Mouse (Mus musculus): ENCODE results near the gene Pde4dip.

Pde4dip gene

DNA sequence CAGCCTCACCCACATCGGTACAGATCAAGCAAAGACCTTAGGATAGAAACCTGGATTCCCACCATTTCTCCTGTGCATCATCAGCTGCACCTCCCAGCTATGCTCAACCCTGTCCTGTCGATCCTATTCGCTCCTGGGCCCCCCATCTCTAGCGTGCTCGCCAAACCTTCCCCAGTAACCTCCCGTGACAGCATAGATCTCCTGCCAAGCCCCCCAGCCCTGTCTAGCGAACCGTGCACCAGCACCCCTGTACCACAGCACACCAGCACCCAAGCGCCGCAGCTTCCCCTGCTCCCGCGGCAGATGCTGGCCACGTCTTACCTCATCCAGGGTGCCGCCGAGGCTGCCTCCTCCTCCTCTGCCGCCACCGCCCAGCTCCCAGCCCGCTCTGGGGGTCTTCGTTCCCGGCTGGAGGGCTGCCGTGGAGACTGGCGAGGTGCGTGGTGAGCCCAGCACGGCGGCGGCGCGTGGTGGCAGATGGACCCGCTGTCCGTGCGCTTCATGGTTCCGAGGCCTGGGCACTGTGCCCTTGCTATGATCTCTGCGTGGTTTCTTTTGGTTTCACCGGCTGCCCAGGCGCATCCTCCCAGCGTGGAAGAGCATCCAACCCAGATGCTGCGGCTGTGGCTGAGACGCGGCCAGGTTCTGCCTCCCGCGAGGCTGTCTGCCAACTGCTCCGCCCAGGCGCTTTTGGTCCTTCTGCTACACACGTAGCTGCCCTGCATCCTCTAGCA, at the start of gene Pde4dip:
TSS of gene Pde4dip (minus strand) at position 540 of the 734 bp plus-strand sequence.
- no peak for DNase-seq (ENCODE audit: extremely low read depth, low read depth, low spot score)

DNA sequence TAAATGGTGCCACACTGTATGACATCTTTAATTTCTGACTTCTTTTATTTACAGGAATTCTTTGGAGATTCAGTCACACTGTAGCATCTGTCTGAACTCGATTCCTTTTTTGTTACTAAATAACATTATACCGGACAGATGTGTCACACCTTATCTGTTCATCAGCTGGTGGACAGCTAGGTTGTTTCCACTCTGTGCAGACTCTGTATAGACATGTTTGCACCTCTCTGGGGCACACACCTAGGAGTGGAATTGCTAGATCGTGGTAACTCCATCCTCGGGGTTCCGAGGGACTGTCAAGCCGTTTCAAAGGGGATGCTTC, 49.4 kb upstream of the Pde4dip start:
- DNase-seq (ENCODE audit: extremely low read depth, low read depth, low spot score) = no peak

DNA sequence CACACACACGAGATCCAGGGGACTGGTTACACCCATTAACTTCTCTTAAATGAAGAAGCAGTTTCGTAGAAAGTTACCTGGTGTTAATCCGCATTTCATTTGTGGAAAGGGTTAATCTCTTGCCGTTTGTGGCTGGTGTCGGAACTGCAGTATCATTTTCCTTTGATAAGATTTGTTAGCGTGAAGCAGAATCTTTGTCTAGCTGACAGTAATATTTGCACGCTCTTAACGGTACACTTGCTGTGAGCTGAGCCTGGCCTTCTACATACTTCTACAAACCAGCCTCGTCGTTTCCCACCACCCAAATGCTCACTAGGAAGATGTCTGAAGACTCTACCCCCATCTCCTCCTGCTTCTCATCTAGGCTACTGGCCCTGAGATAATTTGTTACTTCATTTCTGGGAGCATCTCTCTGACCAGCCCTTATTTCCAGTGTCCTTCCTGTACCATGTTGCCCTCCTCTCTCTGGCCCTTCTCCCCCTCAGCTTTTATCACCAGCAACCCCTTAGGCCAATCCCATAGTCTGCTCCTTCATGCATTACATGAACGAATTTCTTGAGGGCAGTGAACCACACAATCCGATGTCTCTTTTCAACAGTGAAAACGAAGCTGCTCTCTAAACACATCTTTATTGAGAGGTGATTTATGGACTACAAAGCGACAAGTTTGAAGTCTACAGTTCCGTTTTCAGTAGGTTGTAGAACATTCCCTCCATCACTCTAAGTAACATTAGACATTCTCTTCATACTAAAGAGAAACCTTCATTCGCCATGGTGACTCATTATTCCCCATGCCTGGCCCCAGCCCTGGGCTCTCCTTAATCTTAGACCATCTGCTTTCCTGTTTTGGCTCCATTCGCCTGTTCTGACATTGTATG, 48.8 kb upstream of the Pde4dip start:
- DNase-seq (ENCODE audit: extremely low read depth, low read depth, low spot score) = no peak

DNA sequence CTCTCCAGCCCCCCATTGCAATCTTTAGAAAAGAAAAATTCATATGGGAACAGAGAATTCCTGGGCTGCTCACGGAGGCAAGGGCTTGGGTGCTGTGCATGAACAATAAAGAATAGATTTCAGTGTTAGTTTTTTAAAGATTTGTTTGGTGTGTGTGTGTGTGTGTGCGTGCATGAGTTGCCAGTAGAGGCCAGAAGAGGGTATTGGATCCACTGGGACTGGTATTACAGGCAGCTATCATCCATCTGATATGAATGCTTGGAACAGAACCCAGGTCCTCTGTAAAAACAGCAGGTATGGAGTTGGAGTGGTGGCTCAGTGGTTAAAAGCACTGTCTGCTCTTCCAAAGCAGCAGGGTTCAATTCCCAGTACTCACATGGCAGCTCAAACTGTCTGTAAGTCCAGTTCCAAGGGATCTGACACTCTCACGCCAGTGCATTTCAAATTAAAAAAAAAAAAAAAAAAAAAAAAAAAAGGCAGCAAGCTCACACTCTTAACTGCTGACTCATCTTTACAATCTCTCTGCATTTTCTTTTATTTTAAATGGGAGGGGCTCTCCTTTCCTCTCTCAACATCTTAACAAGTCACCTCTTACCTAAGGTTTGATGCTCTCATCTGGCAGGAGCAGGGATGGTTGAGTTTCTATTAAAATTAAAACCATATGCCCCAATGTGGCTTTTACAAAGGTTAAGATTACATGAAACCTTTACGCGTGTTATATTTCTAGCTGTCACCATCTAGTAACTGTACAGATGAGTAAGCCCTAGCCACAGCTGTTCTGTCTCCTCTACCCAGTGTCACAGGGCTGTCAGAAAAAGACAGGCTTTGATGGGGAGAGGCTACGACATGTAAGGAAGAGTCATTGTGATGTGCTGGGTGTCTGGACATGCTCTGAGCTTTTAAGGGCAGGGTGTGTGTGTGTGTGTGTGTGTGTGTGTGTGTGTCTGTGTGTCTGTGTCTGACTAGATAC, 46.1 kb upstream of the Pde4dip start:
- no peak for DNase-seq (ENCODE audit: extremely low read depth, low read depth, low spot score)

DNA sequence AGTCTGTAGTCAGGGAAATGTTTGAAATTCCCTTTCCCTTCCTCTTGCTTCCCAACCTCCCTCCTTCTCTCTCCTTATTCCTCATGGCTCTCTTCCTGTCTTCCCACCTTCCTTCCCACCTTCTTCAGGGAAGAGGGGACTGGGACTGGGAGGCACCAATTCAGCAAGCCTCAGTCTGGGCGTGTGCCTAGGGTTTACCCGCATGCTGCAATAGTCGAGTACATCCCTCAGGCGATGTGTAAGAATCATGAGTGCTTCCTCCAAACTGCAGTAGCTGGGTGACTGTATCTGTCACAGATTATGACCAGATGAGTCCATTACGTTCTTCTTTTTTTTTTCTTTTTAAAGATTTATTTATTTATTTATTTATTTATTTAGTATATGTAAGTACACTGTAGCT, 45.3 kb upstream of the Pde4dip start:
- no peak for DNase-seq (ENCODE audit: extremely low read depth, low read depth, low spot score)

DNA sequence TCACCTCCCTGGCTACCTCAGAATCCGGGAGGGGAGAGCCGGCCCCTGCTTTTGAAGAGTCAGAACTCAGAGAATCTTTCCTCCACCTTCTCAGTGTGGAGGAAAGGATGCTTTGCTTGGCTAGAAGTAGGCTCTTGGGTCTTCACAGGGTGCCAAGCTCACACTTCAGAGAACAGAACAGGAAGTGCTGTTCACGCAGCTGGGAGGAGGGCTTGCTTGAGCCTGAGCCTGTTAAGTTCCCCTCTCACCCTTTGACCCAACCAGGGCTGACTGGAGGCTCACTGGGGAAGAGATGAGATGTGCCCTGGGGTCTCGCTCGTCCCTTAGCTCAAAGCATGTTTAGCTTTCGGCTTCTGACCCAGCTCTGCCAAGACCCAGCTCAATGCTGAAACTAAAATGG, 44.7 kb upstream of the Pde4dip start:
- no peak for DNase-seq (ENCODE audit: extremely low read depth, low read depth, low spot score)

DNA sequence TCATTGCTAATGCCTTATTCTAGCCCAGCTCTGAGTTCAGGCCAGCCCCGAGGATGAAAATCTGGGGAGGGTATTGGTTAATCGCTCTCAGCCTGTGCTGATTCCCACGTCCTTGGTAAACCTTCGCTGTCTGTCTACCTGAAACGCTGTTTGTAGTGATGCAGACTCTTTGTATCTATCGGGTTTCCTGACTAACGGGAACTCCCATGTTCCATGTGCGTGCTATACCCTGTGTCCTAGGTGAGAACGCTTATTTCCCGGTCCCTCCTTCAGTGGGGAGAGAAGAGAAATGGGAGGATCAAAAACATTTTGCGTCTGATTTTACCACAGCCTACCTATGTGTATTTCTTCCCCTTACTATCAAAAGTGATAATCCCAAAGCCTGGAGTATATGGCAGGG, 44.3 kb upstream of the Pde4dip start:
- DNase-seq (ENCODE audit: extremely low read depth, low read depth, low spot score) = no peak

DNA sequence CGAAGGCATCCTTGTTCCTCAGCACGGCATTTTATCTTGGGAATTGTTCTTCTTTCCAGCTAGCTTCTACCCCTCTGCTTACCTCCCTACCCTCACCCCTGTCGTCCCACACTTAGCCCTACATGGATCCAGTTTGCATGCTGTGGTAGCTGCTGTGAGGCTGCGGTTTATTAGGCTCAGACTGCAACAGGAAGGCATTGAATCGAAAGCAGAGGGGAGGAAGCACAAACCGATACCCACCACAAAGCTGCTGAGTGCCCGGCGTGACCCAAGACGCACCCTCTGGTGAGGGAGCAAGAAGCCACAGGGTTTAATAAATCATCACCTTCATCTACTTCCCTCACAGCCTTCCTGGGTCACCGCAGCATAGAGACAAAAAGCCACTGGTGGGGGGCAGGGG, 43.6 kb upstream of the Pde4dip start:
- DNase-seq (ENCODE audit: extremely low read depth, low read depth, low spot score) = no peak

DNA sequence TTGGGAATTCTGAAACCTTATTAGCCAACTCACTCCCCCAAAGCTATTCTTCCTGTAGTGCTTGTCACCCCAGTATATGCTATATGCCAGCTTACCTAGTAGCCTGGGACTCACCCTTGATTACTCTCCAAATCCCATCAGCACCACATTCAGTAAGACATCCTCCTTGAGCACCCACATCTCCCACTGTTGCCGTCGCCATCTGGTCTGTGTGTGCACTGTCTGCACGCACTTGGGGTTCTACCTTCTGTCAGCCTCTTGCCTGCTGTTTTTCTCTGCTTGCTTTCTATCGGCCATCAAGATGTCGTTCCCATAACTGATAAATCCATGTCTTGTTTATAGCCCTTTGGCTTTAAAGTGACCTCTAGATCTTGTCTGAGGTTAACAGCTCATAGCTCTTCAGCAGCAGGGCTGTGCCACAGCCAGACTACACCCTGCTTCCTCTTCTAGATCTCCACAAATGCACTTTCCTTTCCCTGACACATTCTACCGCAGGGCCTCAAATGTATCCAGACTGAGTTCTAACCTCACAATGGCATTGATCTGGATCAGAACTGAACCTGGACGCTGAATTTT, 42.9 kb upstream of the Pde4dip start:
- no peak for DNase-seq (ENCODE audit: extremely low read depth, low read depth, low spot score)

DNA sequence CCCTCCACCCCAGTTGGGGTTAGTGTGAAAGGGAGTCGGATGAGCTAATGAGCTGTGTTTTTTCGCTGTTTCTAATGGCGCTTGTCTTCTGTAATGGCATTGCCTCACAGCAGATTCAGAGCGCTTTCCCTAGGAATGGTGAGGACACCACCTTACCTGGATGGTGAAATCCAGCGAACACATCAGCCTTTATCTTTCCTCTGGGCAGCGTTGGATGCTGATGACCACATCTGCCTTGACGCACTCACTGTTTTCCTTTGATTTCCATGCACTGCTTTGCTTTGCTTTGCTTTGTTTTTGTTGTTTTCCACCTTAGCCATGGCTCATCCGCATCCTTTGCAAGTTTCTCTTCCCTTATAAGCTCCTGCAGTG, 42.3 kb upstream of the Pde4dip start:
- no peak for DNase-seq (ENCODE audit: extremely low read depth, low read depth, low spot score)

DNA sequence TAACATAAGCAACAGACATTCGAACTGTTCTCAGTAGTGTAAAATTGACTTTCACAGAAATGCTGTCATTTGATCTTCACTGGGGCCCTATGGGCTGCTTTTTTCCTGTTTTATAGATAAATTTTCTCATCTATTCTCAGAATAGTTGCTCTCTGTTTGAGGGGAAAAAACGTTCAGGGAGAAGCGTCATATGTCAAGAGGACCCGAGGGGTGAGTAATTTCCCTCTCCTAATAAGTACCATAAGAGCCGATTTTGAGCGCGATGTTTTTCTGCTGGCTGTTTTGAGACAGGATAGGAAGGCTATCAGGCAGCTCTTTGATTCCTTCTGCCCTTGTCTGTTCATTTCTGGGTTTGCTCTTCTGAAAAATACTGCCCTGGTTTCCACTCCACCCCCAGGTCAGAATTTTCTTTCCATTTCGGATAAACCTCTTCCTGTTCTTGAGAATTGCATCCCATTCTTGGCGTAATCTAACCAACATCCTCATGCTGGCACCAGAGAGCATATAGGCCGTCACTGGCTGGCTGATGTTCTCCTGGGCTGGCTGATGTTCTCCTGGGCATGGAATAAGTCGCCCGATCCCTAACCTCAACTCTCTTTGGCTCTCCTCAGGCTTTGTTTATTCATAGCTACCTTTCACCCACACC, 41.8 kb upstream of the Pde4dip start:
- DNase-seq (ENCODE audit: extremely low read depth, low read depth, low spot score) = no peak

DNA sequence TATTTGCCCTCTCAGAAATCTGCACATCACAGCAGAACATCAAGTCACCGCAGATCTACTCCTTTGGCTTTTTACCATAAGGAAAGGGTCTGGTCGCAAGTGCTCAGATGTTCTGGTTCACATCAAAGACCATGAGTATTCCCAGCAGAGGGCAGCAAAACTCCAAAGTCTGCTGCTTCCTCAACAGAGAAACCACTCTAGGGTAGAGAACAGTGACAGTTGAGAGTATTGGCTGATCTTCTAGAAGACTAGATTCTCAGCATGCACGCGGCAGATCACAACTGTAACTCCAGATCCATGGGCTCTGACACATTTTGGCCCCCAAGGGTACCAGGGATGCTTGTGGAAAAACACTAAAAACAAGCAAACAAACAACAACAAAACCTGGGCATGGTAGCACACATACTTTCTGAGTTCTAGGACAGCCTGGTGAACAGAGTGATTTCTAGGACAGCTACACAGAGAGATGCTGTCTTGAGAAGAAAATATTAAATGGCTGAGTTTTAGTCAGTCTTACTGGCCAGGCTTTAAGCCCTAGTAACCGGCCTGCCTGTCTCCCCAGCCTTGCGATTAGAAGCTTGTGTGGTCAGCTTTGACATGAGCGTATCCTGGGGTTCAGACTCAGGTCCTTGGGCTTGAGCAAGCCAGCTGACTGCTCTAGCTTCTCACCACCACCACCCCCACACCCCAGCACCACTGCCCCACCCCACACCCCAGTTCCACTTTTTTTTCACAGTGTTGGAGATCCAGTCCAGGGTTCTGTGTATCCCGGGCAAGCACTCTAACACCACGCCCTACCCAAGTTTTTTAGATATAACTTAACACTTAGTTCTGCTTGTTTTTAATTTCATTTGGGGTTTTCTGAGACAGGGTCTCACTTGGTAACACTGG, 40.7 kb upstream of the Pde4dip start:
- DNase-seq (ENCODE audit: extremely low read depth, low read depth, low spot score) = peak; percentile 18

DNA sequence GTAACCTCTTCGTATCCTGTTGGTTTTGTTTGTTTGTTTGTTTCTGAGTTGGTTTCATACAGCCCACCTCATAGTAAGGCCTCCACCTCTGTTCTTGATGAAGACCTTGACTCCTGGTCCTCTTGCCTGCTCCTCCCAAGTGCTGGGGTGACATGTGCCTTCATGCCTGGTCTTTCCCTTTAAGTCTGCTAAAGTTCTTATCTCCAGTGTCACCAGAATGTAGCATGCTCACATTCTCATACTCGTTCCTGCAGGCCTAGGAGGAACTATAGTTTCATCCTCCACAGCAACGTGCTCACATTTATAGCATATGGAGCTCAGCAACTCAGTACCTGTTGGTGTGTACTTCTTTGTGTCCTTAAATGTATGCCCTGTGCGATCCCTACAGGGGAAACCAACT, 38.8 kb upstream of the Pde4dip start:
- DNase-seq (ENCODE audit: extremely low read depth, low read depth, low spot score) = no peak

DNA sequence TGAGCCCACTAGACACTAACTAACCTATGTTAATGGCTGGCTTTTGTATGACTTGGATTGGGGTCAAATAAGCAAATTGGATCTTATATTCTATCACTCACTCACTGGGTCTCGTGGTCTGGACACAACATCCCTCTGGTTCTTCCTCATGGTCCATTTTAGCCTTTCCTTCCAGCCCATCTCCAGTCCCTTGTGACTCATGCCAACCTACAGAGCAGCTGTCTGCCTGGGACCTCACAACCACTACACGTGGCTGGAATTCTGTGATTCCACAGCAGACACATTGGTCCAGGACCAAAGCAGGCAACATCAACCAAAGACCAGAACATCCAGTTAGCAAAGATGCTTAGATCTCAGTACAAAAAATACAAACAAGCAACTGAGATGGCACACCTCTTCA, 36.7 kb upstream of the Pde4dip start:
- DNase-seq (ENCODE audit: extremely low read depth, low read depth, low spot score) = no peak

DNA sequence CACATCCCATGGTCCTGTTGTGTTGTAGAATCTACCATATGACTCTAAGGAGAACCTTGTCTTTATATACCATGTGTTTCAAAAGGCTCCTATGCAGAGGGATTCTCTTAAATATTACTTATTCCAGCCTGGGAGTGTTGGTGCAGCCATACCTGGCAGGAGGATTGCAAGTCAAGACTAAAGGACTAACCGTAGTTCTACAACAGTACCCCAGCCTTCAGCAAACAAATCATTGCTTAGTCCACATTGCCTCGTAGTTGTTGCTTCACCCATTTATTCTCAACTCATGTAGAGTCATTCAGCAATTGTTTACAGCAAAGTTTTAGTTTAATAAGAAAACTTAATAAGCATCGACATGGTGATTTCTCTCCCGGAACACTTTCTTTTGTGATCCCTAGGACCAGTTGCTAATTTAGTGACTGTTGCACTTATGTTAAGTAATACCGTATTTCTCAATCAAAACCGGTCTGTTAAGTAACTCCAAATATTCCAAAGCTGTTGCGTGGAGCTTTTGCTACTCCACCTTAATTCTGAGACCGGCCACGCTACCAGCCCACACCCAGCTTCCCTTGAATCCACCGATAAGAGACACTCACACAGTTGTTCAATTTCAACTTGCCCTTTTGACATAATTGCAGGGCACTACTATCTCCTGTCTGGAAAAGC, 30.5 kb upstream of the Pde4dip start:
- DNase-seq (ENCODE audit: extremely low read depth, low read depth, low spot score) = peak; percentile 50

DNA sequence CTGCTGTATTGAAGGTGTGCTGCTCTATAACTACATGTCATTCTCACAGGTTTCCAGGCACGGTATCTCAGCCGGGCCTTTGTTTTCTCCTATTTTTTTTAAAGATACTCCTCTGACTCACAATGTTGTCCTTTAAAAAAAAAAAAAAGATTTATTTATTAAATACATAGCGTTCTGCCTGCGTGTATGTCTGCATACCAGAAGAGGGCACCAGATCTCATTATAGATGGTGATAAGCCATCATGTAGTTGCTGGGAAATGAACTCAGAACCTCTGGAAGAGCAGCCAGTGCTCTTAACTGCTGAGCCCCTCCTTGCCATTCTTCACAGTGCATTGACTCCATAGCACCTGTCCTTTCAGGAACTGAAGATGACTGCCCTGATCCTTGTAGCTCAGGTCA, 26.6 kb upstream of the Pde4dip start:
- DNase-seq (ENCODE audit: extremely low read depth, low read depth, low spot score) = no peak

DNA sequence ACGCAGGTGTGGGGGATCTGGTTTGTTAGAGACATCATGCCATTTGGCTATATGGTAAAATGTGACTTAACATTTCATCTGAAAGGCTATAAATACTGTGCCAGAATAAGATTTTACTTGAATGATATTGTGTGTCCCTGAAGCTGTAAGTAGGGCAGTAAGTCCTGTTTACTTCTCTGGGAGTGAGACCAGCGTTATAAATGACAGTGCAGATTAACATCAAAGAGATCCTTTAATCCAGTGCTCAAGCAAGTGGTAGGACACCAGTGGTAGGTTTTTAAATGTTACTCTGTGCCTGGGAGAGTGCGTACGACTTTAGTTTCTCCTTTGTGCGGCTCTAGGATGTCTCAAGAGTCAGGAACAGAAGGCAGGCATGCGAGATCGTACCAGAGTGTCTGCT, 22.6 kb upstream of the Pde4dip start:
- no peak for DNase-seq (ENCODE audit: extremely low read depth, low read depth, low spot score)

DNA sequence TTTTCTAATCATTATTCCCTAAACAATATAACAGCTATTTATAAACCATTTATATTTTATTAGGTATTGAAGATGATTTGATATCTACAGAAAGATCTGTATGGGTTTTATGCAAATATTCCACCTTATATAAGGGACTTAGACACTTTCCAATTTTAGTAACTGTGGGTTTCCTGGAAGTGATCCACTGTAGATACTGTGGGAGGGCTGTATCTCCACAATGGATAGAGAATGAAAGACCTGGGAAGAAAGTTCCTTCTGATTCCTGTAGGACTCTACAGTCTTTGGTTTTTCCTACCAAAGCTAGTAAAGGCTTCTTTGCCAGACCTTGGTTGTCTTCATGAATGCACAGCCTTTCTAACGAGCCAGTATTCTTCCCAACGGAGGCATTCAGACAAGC, 21.2 kb upstream of the Pde4dip start:
- no peak for DNase-seq (ENCODE audit: extremely low read depth, low read depth, low spot score)

DNA sequence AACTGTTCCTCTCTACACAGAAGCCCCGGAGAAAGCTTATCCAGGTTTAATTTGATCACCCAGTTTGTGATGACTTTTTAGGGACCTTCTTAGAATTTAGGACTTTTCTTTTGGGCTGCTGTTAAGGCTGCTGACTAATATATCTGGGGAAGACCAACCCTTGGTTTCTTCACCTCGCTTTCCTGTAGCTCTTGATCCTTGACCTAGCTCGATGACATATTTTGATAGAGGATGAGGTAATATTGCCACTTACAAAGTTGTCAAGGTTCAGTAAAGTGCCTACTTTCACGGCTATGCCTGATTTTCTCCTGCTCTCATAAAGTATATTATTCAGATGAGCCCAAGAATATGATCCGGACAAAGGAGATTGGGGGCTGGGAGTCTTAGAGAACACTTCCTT, 13.1 kb upstream of the Pde4dip start:
- no peak for DNase-seq (ENCODE audit: extremely low read depth, low read depth, low spot score)
